Comparison of ENCODE assay signal across 8 mouse cellular contexts in genomic region chr1:167283441-167284257, GRCm38 (mm10). TPM values are rescaled to one million over a fixed set of nuclear protein-coding genes. Genes with fewer than 3 reads are reported as not detected.
A peak's percentile ranks its signal among the peaks of the same experiment; 100 is the strongest.
DNase-seq lines count a peak whose midpoint lies in the region; ATAC-seq lines count a peak whose summit lies in the region.

No protein-coding gene starts in this region.

- peak overlapping the region; percentile 83 for H3K4me2 ChIP-seq in embryonic facial prominence, embryonic 14.5 days (ENCODE audit: low read depth, low read length)

- intact Hi-C loops in left cerebral cortex, postnatal 25 days (cut with DNase I), result loop anchor here (1.0 kb wide), 1 partner anchor 24 kb away; no protein-coding TSS in a partner anchor

- no peaks in the 10 kb centered on the region; the same call in 1 of the 2 replicates for H3K27me3 ChIP-seq in embryonic facial prominence, embryonic 14.5 days (replicated peaks; ENCODE audit: control insufficient read depth, insufficient read depth, low read length)
- peaks cover 9% of the 10 kb centered on the region; the same call in 1 of the 2 replicates for H3K27me3 ChIP-seq in hindbrain, embryonic 10.5 days (ENCODE audit: insufficient read depth, poor library complexity, severe bottlenecking)
- no peaks in the 10 kb centered on the region for H3K27me3 ChIP-seq in megakaryocyte, embryonic 14.5 days (replicated peaks)

- peak; percentile 23; the same call in 1 of the 2 replicates for ATAC-seq in embryonic facial prominence, embryonic 14.5 days (ENCODE audit: low read depth)

- 0 out of 2 replicates have a peak, but pooled peaks cover 3% of the 10 kb centered on the region for H3K36me3 ChIP-seq in embryonic facial prominence, embryonic 14.5 days (ENCODE audit: control insufficient read depth, insufficient read depth, low read length)
- H3K36me3 ChIP-seq in hindbrain, embryonic 10.5 days, result peaks cover 17% of the 10 kb centered on the region
- H3K36me3 ChIP-seq in megakaryocyte, embryonic 14.5 days (replicated peaks; ENCODE audit: low read length), result peaks cover 16% of the 10 kb centered on the region

- peak overlapping the region; percentile 93 for H3K27ac ChIP-seq in embryonic facial prominence, embryonic 14.5 days (replicated peaks; ENCODE audit: low read depth, low read length)
- H3K27ac ChIP-seq in hindbrain, embryonic 10.5 days, result peak overlapping the region; percentile 99

- H3K4me1 ChIP-seq in embryonic facial prominence, embryonic 14.5 days (ENCODE audit: control insufficient read depth, insufficient read depth, low read length), result no peaks in the 10 kb centered on the region
- peaks cover 49% of the 10 kb centered on the region for H3K4me1 ChIP-seq in hindbrain, embryonic 10.5 days (replicated peaks)
- peaks cover 77% of the 10 kb centered on the region for H3K4me1 ChIP-seq in megakaryocyte, embryonic 14.5 days

- under 1% methylated on average over 41 of the region's 44 CpGs for WGBS in embryonic facial prominence, embryonic 14.5 days
- under 1% methylated on average over 44 of the region's 44 CpGs for WGBS in hindbrain, embryonic 10.5 days

- DNase-seq in cerebellum, adult 18-20 months, result peak; percentile 52 to 61
- no peak for DNase-seq in cerebellum, adult 11-12 months
- DNase-seq in adrenal gland, adult 18-20 months (ENCODE audit: low spot score in 2 of 2), result peak; percentile 41 to 59
- peak; percentile 77 for DNase-seq in embryonic facial prominence, embryonic 14.5 days (ENCODE audit: low spot score)
- peak; percentile 75 for DNase-seq in hindbrain, embryonic 10.5 days (ENCODE audit: low spot score)
- peak; percentile 73 to 78 for DNase-seq in left cerebral cortex, postnatal 25 days (ENCODE audit: low spot score in 2 of 2)
- DNase-seq in right cerebral cortex, postnatal 25 days, result peak; percentile 69

- H3K4me3 ChIP-seq in embryonic facial prominence, embryonic 14.5 days (ENCODE audit: low read depth, low read length), result peak overlapping the region; percentile 86
- H3K4me3 ChIP-seq in hindbrain, embryonic 10.5 days, result peak overlapping the region; percentile 82
- peak overlapping the region; percentile 98 for H3K4me3 ChIP-seq in megakaryocyte, embryonic 14.5 days (replicated peaks)

- no peaks in the 10 kb centered on the region for H3K9me3 ChIP-seq in embryonic facial prominence, embryonic 14.5 days (ENCODE audit: control insufficient read depth, low read length)
- no peaks in the 10 kb centered on the region for H3K9me3 ChIP-seq in hindbrain, embryonic 10.5 days
- no peaks in the 10 kb centered on the region for H3K9me3 ChIP-seq in megakaryocyte, embryonic 14.5 days

- H3K9ac ChIP-seq in embryonic facial prominence, embryonic 14.5 days (ENCODE audit: low read depth, low read length), result peak overlapping the region; percentile 90

RNA-seq across cellular contexts. Expression of gene Uck2, which starts 1.5 kb away (rescaled TPM):
- total RNA-seq in adrenal gland, adult 18-20 months (2021), result 10 to 100 TPM; 57.8 to 76.8 TPM
- 54.8 and 56.2 TPM in 2 replicates for polyA plus RNA-seq in embryonic facial prominence, embryonic 14.5 days (2014; fragmentation: Nextera tagmentation; extraction: Ambion mirVana)
- polyA plus RNA-seq in hindbrain, embryonic 10.5 days (2016; fragmentation: Nextera tagmentation; extraction: Ambion mirVana), result 113 and 125 TPM in 2 replicates
- 10 to 100 TPM; 44.6 to 46.9 TPM for total RNA-seq in left cerebral cortex, postnatal 25 days (2021)
- 367 and 525 TPM in 2 replicates for polyA plus RNA-seq in megakaryocyte, embryonic 14.5 days (2012; ENCODE audit: insufficient read depth, low replicate concordance)

RNA-seq across cellular contexts. Expression of gene Tmco1, which starts 24.5 kb away (rescaled TPM):
- total RNA-seq in adrenal gland, adult 18-20 months (2021), result 100 to 1,000 TPM; 132 to 149 TPM
- polyA plus RNA-seq in embryonic facial prominence, embryonic 14.5 days (2014; fragmentation: Nextera tagmentation; extraction: Ambion mirVana), result 80.6 and 90.0 TPM in 2 replicates
- polyA plus RNA-seq in hindbrain, embryonic 10.5 days (2016; fragmentation: Nextera tagmentation; extraction: Ambion mirVana), result 76.3 and 78.3 TPM in 2 replicates
- total RNA-seq in left cerebral cortex, postnatal 25 days (2021), result 10 to 100 TPM; 48.7 to 51.7 TPM
- 15.5 and 56.2 TPM in 2 replicates for polyA plus RNA-seq in megakaryocyte, embryonic 14.5 days (2012; ENCODE audit: insufficient read depth, low replicate concordance)
